Mouse (Mus musculus) inflammation-experienced regulatory T-cells, adult 16 weeks (primary cell): ENCODE data around the gene Ermap. TPM values are rescaled to one million over a fixed set of nuclear protein-coding genes. Genes with fewer than 3 reads are reported as not detected.

ENCODE experiments used
- polyA plus RNA-seq: library from polyadenylated mRNA; unstranded; fragments of 100-300 nt; shearing (Covaris generic); gene quantifications from one replicate; pipeline ENCODE4 v1.2.1, GENCODE M21; 2017

Ermap gene
- 0.57 TPM for polyA plus RNA-seq

GRCm38 (mm10) chr4:119189864-119190263 lies at the start of gene Ermap:
Gene Ermap (minus strand): TSS chr4:119190011.

GRCm38 (mm10) chr4:119232410-119233255 lies 42.8 kb upstream of the Ermap start, which contains the start of the genes AU022252 and P3h1:
Gene AU022252 (minus strand): TSS chr4:119232712.
Gene P3h1 (plus strand): TSS chr4:119232915.

GRCm38 (mm10) chr4:119218169-119218568 lies 28.4 kb upstream of the Ermap start, which contains the start of gene Tmem269:
Gene Tmem269 (minus strand): TSS chr4:119218217.

GRCm38 (mm10) chr4:119194909-119195581 lies 5.2 kb upstream of the Ermap start, which contains the start of gene Svbp:
Gene Svbp (plus strand): TSS chr4:119195306.

GRCm38 (mm10) chr4:119173851-119174453 lies 15.9 kb downstream of the Ermap start, which contains the start of gene Zfp691:
Gene Zfp691 (minus strand): TSS chr4:119174195.

Other genes with a start within 250 kb of the Ermap start
- not detected for gene Lao1, start 228.4 kb downstream of the Ermap start, polyA plus RNA-seq
- 69.7 TPM for gene Slc2a1, start 81.3 kb downstream of the Ermap start, polyA plus RNA-seq
- 3.4 TPM for gene Zfp691, start 15.8 kb downstream of the Ermap start, polyA plus RNA-seq
- gene Svbp, start 5.3 kb upstream of the Ermap start, polyA plus RNA-seq = 70.2 TPM
- gene Tmem269, start 28.2 kb upstream of the Ermap start, polyA plus RNA-seq = 0.20 TPM
- gene AU022252, start 42.7 kb upstream of the Ermap start, polyA plus RNA-seq = 16.9 TPM
- 1.2 TPM for gene P3h1, start 42.9 kb upstream of the Ermap start, polyA plus RNA-seq
- gene Cldn19, start 65.4 kb upstream of the Ermap start, polyA plus RNA-seq = not detected
- 56.4 TPM for gene Ybx1, start 104.6 kb upstream of the Ermap start, polyA plus RNA-seq
- gene Ppih, start 130.5 kb upstream of the Ermap start, polyA plus RNA-seq = 44.0 TPM
- 7.8 TPM for gene Ccdc30, start 225.5 kb upstream of the Ermap start, polyA plus RNA-seq
- 68.2 TPM for gene Ppcs, start 232.4 kb upstream of the Ermap start, polyA plus RNA-seq
- gene Zmynd12, start 232.8 kb upstream of the Ermap start, polyA plus RNA-seq = 0.27 TPM